Mouse (Mus musculus): ENCODE results near the gene Stip1.

GRCm38 (mm10) chr19:7006892-7007593, 32.7 kb downstream of the Stip1 start:
- no peak for TF ChIP-seq CTCF (IDR thresholded peaks at IDR 0.05; ENCODE audit: low read depth, low read length)
- TF ChIP-seq POLR2A (IDR thresholded peaks at IDR 0.05; ENCODE audit: insufficient read depth, low read length): no peak

Measured in ES-Bruce4 (cell line).